Mouse (Mus musculus): ENCODE measurements at regions not wholly inside any gene's neighbourhood (a gene's known extent, or its start where the extent isn't known, plus 50 kb on each side); places are given as distances from the start of the nearest gene placed in this dataset.

DNA sequence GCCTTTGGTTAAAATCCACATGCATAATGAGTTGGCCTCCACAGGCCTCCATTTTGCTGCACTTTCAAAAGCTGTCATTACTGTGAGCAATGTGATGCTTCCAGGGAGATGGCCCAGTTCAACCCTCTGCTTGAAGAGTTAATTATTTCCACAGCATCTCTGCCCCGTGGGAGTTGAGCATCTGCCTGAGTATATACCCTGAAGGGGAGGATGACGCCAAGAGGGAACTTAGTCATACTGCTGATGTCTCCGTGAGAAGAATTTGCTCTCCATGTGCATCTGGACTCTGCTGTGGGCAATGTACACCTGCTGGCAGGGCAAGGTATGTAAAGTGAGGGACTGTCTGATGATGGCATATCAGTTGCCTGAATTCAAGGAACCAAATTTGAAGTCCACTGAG is 519.3 kb upstream of the Auts2 start:
- TF ChIP-seq GATA1 (IDR thresholded peaks at IDR 0.05; ENCODE audit: borderline replicate concordance, low read length) (no peak), FLI1 (IDR thresholded peaks at IDR 0.05; ENCODE audit: low read length) (no peak)

Data from megakaryocyte, embryonic 14.5 days (primary cell).